Mouse (Mus musculus): ENCODE measurements around the gene Psmd5. TPM values are rescaled to one million over a fixed set of nuclear protein-coding genes. Genes with fewer than 3 reads are reported as not detected.

Psmd5 gene
- polyA plus RNA-seq (2015; fragmentation: Nextera tagmentation; extraction: Ambion mirVana): 88.9 and 97.3 TPM in 2 replicates

GRCm38 (mm10) chr2:34874816-34875345 lies at the start of gene Psmd5:
Gene Psmd5 (minus strand): TSS chr2:34874968.
- peaks cover 26% of the 10 kb centered on the region for H3K27me3 ChIP-seq (replicated peaks)
- no peak within 1 kb of the TSS; the same call in 1 of the 2 replicates for H3K4me3 ChIP-seq (replicated peaks)
- H3K4me2 ChIP-seq: peak within 1 kb of the TSS; percentile 36
- WGBS: 19% methylated on average over 8 of the region's 8 CpGs
- no peaks in the 10 kb centered on the region for H3K9me3 ChIP-seq (replicated peaks)
- H3K4me1 ChIP-seq: peaks cover 12% of the 10 kb centered on the region
- H3K9ac ChIP-seq (replicated peaks): 0 out of 2 replicates have a peak within 1 kb of the TSS, but pooled peaks have one; percentile 17
- H3K27ac ChIP-seq (replicated peaks): no peak within 1 kb of the TSS
- H3K36me3 ChIP-seq: no peaks in the 10 kb centered on the region
- ATAC-seq (ENCODE audit: low FRiP score): no peak

- H3K27me3 ChIP-seq (replicated peaks): no peaks in the 10 kb centered on the region; the same call in 1 of the 2 replicates
- H3K36me3 ChIP-seq: no peaks in the 10 kb centered on the region
- 15% methylated on average over 2 of the region's 2 CpGs for WGBS
- H3K4me3 ChIP-seq (replicated peaks): no peak overlapping the region
- H3K4me2 ChIP-seq: no peak overlapping the region
- no peak for ATAC-seq (ENCODE audit: low FRiP score)
- H3K27ac ChIP-seq (replicated peaks): no peak overlapping the region
- H3K9me3 ChIP-seq (replicated peaks): no peaks in the 10 kb centered on the region
- H3K4me1 ChIP-seq: no peaks in the 10 kb centered on the region
- H3K9ac ChIP-seq (replicated peaks): no peak overlapping the region
These were observed 48.0 kb upstream of the Psmd5 start for GRCm38 (mm10) chr2:34922729-34923128.

- H3K9me3 ChIP-seq (replicated peaks): no peaks in the 10 kb centered on the region
- no peaks in the 10 kb centered on the region for H3K36me3 ChIP-seq
- WGBS: 66% methylated on average over 2 of the region's 2 CpGs
- no peaks in the 10 kb centered on the region for H3K4me1 ChIP-seq
- no peak overlapping the region for H3K9ac ChIP-seq (replicated peaks)
- H3K27ac ChIP-seq (replicated peaks): no peak overlapping the region
- H3K27me3 ChIP-seq (replicated peaks): peaks cover 5% of the 10 kb centered on the region
- no peak overlapping the region for H3K4me2 ChIP-seq
- no peak for ATAC-seq (ENCODE audit: low FRiP score)
- no peak overlapping the region for H3K4me3 ChIP-seq (replicated peaks)
These were observed 45.4 kb upstream of the Psmd5 start for GRCm38 (mm10) chr2:34920144-34920543.

GRCm38 (mm10) chr2:34915103-34915502 lies 40.3 kb upstream of the Psmd5 start:
- WGBS: 53% methylated on average over 2 of the region's 2 CpGs
- ATAC-seq (ENCODE audit: low FRiP score): no peak
- Histone ChIP-seq H3K9ac (replicated peaks) (no peak overlapping the region), H3K4me3 (replicated peaks) (no peak overlapping the region), H3K4me1 (peaks cover 19% of the 10 kb centered on the region), H3K27ac (replicated peaks) (no peak overlapping the region), H3K36me3 (no peaks in the 10 kb centered on the region), H3K9me3 (replicated peaks) (no peaks in the 10 kb centered on the region), H3K4me2 (peak overlapping the region; percentile 96), H3K27me3 (replicated peaks) (peaks cover 41% of the 10 kb centered on the region)

- Histone ChIP-seq H3K4me2 (peak overlapping the region; percentile 96), H3K9ac (replicated peaks) (no peak overlapping the region), H3K27me3 (replicated peaks) (peaks cover 41% of the 10 kb centered on the region), H3K4me1 (peaks cover 19% of the 10 kb centered on the region), H3K27ac (replicated peaks) (no peak overlapping the region), H3K4me3 (replicated peaks) (no peak overlapping the region), H3K36me3 (no peaks in the 10 kb centered on the region), H3K9me3 (replicated peaks) (no peaks in the 10 kb centered on the region)
- 23% methylated on average over 2 of the region's 2 CpGs for WGBS
- ATAC-seq (ENCODE audit: low FRiP score): 0 out of 2 replicates have a peak, but pooled peaks have one; percentile 12
These were observed 40.0 kb upstream of the Psmd5 start for GRCm38 (mm10) chr2:34914823-34915082.

GRCm38 (mm10) chr2:34914069-34914822 lies 39.5 kb upstream of the Psmd5 start:
- Histone ChIP-seq H3K9ac (replicated peaks) (peak overlapping the region; percentile 45), H3K4me3 (replicated peaks) (peak overlapping the region; percentile 53), H3K4me2 (peak overlapping the region; percentile 96), H3K9me3 (replicated peaks) (no peaks in the 10 kb centered on the region), H3K4me1 (peaks cover 19% of the 10 kb centered on the region), H3K27ac (replicated peaks) (no peak overlapping the region), H3K27me3 (replicated peaks) (peaks cover 41% of the 10 kb centered on the region), H3K36me3 (no peaks in the 10 kb centered on the region)
- 2% methylated on average over 40 of the region's 50 CpGs for WGBS
- peak; percentile 76 for ATAC-seq (ENCODE audit: low FRiP score)

- Histone ChIP-seq H3K9me3 (replicated peaks) (no peaks in the 10 kb centered on the region), H3K4me1 (peaks cover 19% of the 10 kb centered on the region), H3K4me2 (peak within 1 kb of the TSS; percentile 96), H3K9ac (replicated peaks) (peak within 1 kb of the TSS; percentile 45), H3K4me3 (replicated peaks) (peak within 1 kb of the TSS; percentile 53), H3K36me3 (no peaks in the 10 kb centered on the region), H3K27me3 (replicated peaks) (peaks cover 41% of the 10 kb centered on the region), H3K27ac (replicated peaks) (no peak within 1 kb of the TSS)
- under 1% methylated on average over 53 of the region's 64 CpGs for WGBS
- ATAC-seq (ENCODE audit: low FRiP score): peak; percentile 7; the same call in 1 of the 2 replicates
These were observed 38.7 kb upstream of the Psmd5 start, which contains the start of gene Phf19 for GRCm38 (mm10) chr2:34913218-34914068. Gene Phf19 (minus strand): TSS chr2:34914026.

GRCm38 (mm10) chr2:34912613-34913012 lies 37.8 kb upstream of the Psmd5 start:
- Histone ChIP-seq H3K36me3 (no peaks in the 10 kb centered on the region), H3K9me3 (replicated peaks) (no peaks in the 10 kb centered on the region), H3K4me2 (peak overlapping the region; percentile 96), H3K27me3 (replicated peaks) (peaks cover 41% of the 10 kb centered on the region), H3K4me3 (replicated peaks) (peak overlapping the region; percentile 53), H3K4me1 (peaks cover 19% of the 10 kb centered on the region), H3K9ac (replicated peaks) (no peak overlapping the region), H3K27ac (replicated peaks) (no peak overlapping the region)
- 43% methylated on average over 7 of the region's 7 CpGs for WGBS
- no peak for ATAC-seq (ENCODE audit: low FRiP score)

- Histone ChIP-seq H3K27me3 (replicated peaks) (peaks cover 41% of the 10 kb centered on the region), H3K4me1 (peaks cover 19% of the 10 kb centered on the region), H3K27ac (replicated peaks) (no peak overlapping the region), H3K9me3 (replicated peaks) (no peaks in the 10 kb centered on the region), H3K4me2 (no peak overlapping the region), H3K4me3 (replicated peaks) (no peak overlapping the region), H3K36me3 (no peaks in the 10 kb centered on the region), H3K9ac (replicated peaks) (no peak overlapping the region)
- WGBS: 85% methylated on average over 5 of the region's 5 CpGs
- no peak for ATAC-seq (ENCODE audit: low FRiP score)
These were observed 37.1 kb upstream of the Psmd5 start for GRCm38 (mm10) chr2:34911871-34912270.

GRCm38 (mm10) chr2:34909719-34910118 lies 35.0 kb upstream of the Psmd5 start:
- Histone ChIP-seq H3K4me1 (peaks cover 24% of the 10 kb centered on the region), H3K4me3 (replicated peaks) (no peak overlapping the region), H3K9ac (replicated peaks) (no peak overlapping the region), H3K27me3 (replicated peaks) (peaks cover 32% of the 10 kb centered on the region), H3K27ac (replicated peaks) (no peak overlapping the region), H3K4me2 (no peak overlapping the region), H3K36me3 (no peaks in the 10 kb centered on the region), H3K9me3 (replicated peaks) (no peaks in the 10 kb centered on the region)
- whole genome bisulfite sequencing: 88% methylated on average over 4 of the region's 4 CpGs
- ATAC-seq (ENCODE audit: low FRiP score): no peak

- H3K9ac ChIP-seq (replicated peaks): no peak overlapping the region
- no peak overlapping the region for H3K27ac ChIP-seq (replicated peaks)
- H3K9me3 ChIP-seq (replicated peaks): no peaks in the 10 kb centered on the region
- no peak for ATAC-seq (ENCODE audit: low FRiP score)
- H3K36me3 ChIP-seq: no peaks in the 10 kb centered on the region
- WGBS: 42% methylated on average over 12 of the region's 12 CpGs
- H3K4me3 ChIP-seq (replicated peaks): no peak overlapping the region
- H3K4me1 ChIP-seq: peaks cover 18% of the 10 kb centered on the region
- peaks cover 10% of the 10 kb centered on the region for H3K27me3 ChIP-seq (replicated peaks)
- no peak overlapping the region for H3K4me2 ChIP-seq
These were observed 32.3 kb upstream of the Psmd5 start for GRCm38 (mm10) chr2:34906861-34907604.
